Mouse (Mus musculus) heart, adult 2 months (tissue): ENCODE data around the gene Olfr378.

ENCODE experiments used
- CTCF ChIP-seq: fragments of 200-600 bp; IDR thresholded peaks from 2 replicates; pipeline ENCODE4 v1.8.1; 2022; ENCODE audit warnings: antibody characterized with exemption, mild to moderate bottlenecking, moderate library complexity
- EP300 ChIP-seq: fragments of 200-500 bp; IDR thresholded peaks from 2 replicates; pipeline ENCODE4 v1.6.1; 2011; ENCODE audit warnings: low read depth, low read length, control low read depth; ENCODE audit not compliant: insufficient read depth
- POLR2A ChIP-seq: fragments of 200-500 bp; IDR thresholded peaks from 2 replicates; pipeline ENCODE4 v1.6.1; 2011; ENCODE audit warnings: mild to moderate bottlenecking, low read depth, low read length, control low read depth; ENCODE audit not compliant: insufficient read depth

GRCm38 (mm10) chr11:73395374-73395773 lies 32.9 kb downstream of the Olfr378 start:
- TF ChIP-seq POLR2A: no peak
- no peak for TF ChIP-seq CTCF
- no peak for TF ChIP-seq EP300
